Mouse (Mus musculus) retina, postnatal 1 day (tissue): Measurements from ENCODE around the gene Prps1l1.
A peak's percentile ranks its signal among the peaks of the same experiment; 100 is the strongest.

Source experiments
- DNase-seq: peaks from one replicate; pipeline ENCODE4 v3.0.0-alpha.2; 2012

Prps1l1 gene

DNA sequence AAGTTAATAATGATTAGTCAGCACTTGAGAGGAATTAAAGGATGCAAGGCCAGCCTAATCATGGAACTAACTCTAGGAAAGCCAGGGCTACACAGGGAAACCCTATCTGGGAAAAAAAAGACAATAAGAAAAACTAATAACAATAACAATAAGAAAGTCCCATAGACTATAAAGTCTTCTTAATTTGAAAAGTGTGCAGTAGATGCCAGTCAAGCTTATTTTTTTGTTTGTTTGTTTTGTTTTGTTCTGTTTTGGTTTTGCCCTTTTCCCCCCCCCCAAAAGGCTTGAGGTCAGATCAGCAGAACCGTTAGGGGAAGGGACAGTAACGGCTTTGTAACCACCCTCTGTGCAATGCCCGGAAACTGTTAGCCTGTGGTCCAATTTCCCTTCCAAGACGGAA is at the start of gene Prps1l1:
TSS of gene Prps1l1 (plus strand) at position 301 of the 400 bp plus-strand sequence.
- no peak for DNase-seq

DNA sequence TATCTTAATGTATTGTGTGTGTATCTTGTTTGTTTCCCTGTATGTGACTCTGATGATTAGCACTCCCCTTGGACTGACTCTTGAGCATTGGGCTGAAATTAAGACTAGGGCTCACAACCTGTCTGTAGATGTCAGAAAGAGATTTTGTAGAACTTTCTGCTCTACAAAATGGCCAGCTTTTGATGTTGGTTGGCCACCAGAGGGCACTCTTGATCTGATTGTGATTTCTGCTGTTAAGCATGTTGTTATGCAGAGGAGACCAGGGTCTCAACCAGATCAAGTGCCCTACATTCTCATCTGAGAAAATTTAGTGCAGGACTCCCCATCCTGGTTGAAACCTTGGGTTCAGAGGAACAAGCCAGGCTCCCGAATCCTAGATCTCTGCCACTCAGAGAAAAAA is 46.6 kb upstream of the Prps1l1 start:
- no peak for DNase-seq

DNA sequence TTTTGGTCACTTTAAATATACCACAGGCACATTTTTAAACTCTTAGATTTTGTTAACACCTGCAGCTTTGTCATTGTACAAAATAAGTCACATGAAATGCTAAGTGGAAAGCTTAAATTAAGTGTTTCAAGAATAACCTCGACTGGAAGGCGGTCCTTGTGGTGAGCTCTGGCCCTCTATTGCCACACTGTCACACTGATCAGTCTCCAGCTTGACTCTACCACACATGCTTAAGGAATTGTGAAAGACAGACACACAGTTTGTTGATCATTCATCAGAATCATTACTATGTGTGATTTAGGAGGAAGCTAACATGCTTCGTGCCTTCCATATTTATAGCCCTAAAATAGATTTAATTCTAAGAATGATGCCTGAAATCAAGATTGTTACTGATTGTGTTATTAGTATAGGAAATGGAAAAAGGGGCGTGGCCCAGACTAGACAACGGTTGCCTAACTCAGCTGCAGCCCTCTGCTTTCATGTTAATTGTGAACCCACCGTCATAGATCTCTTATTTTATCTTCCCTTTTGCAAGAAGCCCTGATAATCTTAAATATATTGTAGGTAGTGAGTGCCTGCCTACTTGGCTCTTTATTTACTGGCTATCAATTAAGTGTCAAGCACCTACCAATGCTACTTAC is 35.4 kb upstream of the Prps1l1 start:
- no peak for DNase-seq

DNA sequence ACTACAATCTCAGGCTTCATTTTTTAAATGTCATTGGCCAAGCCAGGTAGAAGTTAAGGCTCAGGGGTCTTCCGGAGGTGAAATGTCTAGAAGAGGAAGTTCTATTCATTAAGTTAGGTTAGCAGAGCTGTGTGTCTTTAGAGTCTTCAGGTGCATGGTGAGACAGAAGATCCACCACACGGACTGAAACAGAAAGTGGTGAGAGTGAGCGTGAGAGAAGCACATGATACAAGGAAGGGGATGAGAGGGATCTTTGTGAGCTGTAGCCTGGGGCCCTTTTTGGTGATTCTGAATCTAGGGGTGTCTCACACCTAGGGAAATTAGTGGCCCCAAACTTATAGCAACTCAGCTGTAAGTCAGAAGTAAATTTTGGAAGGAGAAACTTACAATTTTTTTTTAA is 8.6 kb upstream of the Prps1l1 start:
- no peak for DNase-seq

DNA sequence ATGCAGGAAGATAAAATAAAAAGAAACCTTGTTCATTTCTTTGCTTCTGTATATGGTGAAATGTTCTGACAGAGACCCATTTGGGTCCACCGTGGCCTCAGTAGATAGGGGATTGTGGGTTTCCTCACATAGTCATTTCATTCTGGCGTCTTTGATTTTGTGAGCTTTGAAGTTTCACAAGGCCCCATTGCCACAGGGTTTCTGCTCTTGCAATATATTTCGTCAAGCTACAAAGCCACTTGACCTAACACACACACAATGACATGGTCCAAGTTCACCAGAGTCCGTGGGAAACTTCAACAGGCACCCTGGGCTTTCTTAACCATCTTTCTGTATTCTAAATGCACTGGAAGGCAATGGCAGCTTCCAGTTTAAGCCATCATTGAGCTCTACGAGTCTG is 1.3 kb downstream of the Prps1l1 start:
- DNase-seq: no peak

DNA sequence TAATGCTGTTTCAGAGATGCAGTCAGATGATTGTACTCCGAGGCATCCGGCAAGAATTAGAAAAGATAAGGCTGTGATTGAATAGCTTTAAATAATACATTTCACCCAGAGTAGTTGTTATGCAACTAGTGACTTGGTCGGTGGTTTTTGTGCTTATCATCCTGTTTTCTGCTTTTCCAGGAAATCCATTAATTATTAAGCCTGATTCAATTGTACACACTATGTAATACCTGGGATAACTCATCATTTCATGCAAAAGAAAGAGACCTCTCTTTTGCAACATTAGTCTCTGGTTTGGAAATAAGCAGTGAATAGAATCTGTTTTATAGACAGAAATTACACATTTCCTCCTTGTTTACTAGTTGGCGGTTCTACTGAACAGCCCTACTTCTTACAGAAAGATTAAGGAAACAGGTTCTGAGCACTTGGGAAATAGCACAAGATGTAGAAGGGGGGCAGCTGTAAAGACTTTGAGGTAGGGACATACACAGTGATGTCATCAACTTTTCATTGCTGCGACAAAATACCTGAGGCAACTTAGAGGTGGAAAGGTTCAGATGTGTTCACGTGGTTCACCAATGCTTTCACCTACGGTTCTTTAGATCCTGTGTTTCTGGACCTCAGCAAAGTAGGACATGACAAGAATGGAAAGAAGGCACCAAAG is 5.1 kb downstream of the Prps1l1 start:
- no peak for DNase-seq

DNA sequence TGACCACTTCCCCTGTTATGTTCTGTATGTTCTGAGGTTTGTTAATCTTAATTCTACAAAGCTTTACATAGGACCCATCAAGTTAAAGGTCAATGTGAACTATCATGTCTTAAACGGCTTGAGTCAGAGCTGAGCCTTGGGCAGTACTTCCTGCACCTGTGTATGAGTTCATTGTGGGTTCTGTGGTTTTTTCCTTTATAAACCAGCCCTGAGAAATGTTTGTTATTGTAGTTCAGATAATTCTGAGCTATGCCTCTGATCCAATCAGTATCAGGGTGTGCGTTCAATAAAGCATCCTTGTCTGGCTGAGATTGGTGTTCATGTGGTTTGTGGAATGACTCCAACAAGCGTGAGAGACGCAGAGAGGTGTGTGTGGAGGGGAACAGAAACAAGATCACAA is 5.8 kb downstream of the Prps1l1 start:
- DNase-seq: no peak

DNA sequence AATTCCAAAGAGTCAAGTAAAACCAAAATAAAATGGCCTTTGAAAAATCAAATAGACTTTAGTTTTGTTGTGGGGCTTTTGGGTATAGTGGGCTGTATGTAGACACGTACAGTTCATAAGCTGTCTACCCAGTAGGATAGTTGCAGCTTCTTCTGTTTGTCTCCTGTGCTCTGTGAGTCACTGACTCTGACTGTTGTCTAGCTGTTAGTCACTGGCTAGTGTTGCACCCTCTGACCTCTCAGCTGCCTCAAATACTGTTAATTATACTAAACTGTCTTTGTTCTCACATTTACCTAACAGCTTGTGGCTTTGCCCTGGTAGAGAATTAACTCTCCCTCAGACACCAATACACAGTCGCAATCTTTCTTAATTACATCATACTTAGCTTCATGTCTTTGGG is 7.3 kb downstream of the Prps1l1 start:
- no peak for DNase-seq

DNA sequence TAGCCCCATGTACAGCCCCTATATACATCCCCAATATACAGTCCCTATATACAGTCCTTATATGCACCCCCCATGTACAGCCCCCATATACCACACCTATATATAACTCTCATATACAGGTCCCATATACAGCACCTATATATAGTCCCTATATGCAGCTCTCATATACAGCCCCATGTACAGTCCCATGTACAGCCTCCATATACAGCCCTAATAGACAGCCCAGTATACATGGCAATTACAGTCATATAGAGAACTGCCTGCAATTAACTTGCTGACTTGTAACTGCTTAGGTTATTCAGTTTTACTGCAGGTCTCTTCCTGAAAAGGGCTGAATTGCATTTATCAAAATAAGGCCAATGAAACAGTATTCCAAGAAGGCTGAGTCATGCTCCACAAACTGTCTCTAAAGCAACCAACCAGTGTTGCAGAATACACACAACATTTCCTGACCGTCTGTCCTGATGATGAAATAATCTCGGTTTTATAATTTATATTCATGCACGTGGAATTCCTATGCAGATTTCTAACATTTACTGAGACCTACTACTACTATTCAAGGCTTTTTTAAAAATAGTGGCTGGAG is 13.1 kb downstream of the Prps1l1 start:
- DNase-seq: no peak

DNA sequence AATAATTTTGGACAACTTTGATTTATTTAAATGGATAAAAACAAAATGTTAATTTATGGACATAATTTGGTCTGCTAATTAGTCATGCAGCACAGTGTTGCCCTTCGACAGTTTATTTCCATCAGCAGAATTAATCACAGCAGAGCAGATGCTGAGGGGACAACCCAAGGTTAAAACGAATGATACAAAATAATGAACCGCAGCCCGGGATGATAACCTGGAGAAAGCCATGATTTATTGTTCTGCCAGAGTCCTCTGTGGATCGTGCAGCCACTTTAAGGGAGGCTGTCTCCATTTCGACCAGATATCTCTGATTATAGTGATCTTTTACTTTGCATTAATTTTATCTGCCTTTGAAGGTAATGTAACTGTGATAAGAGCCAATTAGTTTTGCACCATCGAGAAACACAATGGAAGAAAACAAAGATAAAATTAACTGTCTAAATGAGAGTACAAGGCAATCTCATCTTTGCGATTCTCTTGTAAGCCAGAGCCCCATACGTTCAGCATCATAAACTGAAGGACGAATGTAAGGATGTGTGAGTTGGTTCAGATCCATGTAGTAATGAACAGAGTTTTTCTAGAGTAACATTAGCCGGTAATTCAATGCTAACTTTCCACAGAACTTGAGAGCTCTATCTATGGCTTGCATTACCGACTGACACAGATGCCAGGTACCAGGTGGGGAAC is 14.4 kb downstream of the Prps1l1 start:
- no peak for DNase-seq

DNA sequence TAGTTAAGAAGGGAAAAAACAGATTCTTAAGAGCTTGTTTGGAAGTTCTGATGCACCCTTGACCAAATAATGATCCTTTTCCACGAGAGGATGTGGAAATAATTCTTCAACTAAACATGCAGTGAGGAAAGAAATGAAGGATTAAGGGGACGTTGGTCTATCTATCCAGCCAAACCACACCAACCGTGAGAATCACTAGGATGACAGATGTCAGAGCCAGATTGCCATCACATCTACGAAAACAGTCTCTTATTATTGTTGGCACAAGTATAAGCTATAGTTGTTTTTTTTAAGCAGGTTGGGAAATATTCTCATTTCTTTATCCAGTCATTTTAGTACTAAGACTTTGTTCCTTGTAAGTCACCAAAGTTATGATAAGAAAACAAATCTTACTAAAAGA is 15.8 kb downstream of the Prps1l1 start:
- no peak for DNase-seq

DNA sequence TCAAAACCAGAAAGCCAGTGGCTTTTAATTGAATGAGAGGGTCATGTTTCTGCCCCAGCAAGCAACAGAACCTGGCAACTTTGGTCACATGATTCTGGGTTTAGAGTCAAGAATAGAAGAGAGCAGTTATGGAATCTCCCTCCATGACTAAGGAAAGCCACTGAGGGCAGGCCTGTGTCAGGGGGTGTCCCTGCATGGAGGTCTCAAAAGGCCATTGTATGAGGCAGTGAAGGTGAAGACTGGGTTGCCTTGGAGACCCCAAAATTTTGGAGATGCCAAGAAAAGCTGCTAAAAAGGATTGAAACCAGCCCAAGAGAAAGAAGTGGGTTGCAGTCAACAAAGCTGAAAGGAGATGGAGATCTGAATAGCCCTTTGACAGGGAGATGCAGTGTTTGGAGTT is 21.2 kb downstream of the Prps1l1 start:
- no peak for DNase-seq

DNA sequence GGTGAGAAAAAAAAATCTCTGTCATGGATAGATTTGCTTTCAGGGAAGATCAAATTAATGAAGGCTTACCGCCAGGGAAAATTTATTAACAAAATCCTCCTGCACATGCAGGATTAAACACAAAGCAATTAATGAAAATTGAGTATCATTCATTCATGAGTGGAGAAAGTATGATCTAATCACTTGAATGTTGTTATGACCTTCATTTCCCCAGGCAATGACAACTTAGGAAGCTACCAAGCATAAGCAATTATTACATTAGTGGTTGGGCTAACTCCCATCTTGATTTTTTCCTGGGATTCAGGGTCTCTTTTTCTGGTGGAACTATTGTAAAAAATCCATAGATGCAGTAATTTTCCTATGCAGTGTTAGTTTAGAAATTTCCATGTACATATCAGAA is 23.3 kb downstream of the Prps1l1 start:
- peak; percentile 35 for DNase-seq

DNA sequence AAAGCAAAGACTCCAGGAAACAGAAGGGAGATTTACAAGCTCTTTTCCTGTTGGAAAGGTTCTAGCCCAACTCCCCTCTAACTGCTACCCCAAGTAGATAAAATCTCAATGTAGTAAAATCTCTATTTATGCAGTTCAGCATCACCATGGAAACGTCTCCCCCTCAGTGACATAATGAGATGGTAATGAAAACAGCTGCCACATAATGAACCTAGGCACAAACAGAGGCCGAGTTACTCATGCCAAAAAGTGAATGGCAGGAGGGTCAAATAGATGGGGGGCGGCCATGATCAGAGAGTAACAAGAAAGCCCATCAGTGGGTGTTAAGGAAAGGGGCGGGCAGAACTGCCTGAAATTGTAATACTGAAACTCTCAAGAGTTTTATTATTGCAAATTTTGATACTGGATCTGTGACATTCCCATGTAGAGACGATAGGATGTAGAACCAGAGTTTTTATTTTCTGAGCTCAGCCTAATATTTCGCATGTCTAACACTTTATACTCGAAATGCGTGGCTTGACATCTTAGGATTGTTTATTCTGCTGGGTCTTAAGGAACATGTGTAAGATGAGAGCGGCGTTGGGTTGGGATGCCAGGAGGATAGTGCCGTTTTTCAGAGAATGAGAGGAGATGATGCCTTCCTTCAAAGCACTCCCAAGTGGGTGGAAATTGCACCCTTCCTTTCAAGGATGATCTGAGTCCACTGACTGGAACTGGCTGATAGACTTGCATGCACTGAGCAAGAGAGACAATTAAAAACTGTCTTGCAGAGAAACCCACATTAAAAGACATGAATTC is 24.0 kb downstream of the Prps1l1 start:
- peak; percentile 51 for DNase-seq

DNA sequence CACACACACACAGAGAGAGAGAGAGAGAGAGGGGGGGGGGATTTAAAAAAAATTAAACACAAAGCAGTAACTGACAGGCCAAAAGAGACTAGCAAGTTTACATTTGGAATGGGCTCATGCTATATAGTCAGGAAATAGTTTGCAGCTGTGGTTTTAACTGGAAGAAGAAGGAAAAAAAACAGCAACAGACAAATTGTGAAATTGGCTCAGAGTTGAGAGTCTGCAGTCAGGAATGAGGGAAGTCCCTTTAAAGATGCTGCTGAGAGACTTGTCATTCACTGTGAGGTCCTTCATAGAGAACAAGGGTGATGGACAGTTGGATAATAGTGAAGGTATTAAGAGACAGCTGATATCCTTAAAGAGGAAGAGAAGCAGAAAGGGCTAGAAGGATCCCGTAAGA is 26.9 kb downstream of the Prps1l1 start:
- DNase-seq: no peak

DNA sequence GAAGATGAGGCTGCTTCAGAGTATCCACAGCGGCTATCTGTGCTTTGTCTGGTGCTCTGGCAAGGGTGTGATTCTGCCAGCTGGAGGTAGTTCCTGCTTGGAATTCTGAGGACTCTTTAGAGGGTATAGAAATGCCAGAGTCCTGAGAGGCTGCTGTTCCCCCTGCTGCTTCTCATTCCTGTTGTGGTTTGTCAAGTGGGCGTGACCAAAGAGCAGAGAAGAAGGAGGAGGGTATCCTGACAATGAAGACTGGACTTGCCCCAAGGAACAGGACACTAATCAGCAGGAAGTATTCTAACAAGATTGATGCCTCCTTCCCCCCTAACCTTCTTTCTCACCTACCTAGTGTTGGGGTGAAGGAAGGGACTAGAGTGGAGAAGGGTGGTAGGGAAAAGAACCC is 29.4 kb downstream of the Prps1l1 start:
- no peak for DNase-seq

DNA sequence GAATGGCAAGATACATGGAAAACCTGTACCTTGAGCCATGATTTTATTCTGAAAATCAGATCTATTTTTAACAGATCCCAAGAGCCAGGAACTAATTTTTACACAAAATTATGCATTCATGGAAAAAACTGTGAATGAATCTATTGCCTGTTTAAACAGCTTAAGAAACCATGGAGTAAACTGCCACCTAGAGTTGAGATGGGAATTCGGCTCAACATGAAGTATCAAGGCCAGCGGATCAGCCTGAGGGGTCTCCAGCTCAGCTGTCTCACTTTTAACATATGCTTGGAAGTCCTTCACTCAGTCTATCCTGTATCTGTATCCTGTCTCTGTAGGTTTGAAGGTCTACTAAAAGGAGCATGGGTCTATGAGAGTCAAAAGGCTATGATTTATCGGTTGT is 31.5 kb downstream of the Prps1l1 start:
- peak; percentile 27 for DNase-seq

DNA sequence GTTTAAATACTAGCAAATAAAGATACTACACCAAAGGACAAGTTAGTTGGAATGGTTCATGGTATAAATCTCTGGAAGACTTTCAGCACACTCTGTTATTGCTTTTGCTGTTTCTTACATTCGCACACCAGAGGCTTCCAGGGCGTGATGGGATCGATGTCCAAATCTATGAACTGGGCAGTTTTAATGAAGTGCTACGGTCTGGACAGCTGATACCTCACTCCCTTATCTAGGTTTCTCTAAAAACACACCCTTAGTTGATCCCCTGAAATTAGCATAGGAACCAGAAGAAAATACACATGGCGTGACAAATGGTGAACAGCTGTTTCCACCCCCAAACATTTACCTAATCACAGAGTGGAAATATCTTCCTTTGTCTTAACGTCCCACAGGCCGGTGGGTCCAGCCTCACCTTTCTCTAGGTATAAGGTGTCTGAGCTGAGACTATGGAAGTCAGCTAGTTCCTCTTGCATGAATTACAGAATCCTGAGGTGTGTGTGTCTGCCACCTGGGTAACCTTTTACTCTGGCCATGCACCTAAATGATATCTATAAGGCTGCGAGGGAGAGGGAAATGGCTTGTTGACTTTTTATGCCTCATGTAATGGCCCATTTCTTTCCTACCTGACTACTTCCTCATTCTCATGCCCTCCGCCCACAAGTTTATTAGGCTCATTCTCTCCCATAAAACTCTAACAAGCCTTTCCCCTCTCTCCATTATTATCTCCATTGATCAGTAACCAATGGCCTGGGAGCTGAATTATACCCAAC is 32.1 kb downstream of the Prps1l1 start:
- DNase-seq: no peak

DNA sequence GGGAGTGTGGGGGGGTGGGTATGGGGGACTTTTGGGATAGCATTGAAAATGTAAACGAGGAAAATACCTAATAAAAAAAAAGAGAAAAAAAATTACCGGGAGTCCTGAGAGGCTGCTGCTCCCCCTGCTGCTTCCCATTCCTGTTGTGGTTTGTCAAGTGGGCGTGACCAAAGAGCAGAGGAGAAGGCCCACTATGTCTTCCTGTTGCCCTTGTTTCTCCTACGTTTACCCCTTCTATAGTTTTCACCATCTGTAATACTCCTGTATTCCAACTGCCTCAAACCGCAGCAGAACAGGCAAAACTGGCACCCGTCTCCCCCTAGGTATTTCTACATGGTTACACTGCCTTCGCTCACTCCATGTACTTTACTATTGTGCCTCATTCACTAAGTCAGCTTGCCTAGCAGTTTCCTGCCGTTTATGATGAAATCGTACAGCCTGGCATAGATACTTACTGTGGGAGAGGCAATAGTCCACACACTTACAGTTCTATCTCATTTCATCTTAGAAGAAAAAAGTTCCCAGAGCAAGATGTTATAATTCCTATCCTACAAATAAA is 34.2 kb downstream of the Prps1l1 start:
- no peak for DNase-seq

DNA sequence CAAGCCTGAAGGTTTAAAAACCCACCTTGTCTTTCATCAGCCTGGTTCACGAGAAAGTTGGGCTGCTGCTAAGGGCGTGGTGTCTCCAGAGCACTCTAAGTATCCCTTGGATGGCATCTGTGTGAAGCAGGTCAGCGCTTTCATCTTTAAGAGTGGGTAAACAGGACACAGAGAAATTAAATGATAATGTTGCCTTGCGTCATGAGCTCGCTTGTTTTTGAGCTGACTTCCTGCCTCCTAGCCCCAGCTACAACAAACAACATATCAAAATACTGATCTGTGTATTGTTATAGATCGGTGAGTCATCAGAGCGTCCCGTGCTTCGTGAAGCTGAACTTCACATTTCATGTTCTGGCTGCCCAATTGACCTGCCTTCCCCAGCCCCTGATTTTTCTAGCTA is 36.7 kb downstream of the Prps1l1 start:
- no peak for DNase-seq

DNA sequence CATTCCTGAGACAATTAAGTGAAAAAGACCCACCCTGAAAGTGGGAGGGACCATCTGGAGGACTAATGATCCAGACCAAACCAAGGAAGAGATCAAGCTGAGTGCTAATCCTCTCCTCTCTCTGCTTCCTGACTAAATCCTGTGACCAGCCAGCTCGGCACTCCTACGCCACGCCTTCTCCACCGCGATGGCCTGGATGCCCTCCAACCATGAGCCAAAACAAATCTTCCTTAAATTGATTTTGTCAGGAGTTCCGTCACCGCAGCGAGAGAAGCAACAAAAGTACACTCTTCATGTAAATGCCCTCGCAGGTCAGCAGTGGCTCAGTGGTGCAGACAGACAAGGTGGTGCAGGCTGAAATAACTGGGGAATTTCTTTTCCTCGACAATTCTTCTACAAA is 37.5 kb downstream of the Prps1l1 start:
- peak; percentile 44 for DNase-seq

DNA sequence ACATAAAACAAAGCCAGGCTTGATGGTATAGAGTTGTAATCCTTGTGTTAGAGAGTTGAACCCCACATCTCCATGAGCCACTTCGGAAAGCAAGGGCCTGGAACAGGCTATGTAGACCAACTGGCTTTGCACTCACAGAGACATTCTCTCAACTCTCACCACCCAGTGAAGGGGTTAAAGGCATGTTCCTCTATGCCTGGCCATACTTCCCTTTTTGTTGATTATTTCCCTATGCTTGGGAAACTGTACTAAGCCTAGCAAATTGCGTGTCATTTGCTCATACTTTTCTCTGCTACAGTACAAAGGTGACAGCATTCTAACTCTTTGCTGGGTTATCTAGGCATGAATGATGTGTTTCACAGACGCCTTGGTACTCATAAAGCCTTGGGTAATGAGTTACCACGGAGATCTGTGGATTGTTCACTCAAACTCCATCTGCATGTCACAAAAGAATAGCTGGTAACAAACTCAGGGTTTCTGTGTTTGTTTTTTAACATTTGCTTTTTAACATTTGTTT is 41.4 kb downstream of the Prps1l1 start:
- DNase-seq: no peak
